Mouse (Mus musculus): ENCODE results near the gene Sun3.

The Sun3 gene

GRCm38 (mm10) chr11:8983237-8983861 lies 65.4 kb downstream of the Sun3 start:
- peak; percentile 36 for DNase-seq (ENCODE audit: low spot score)

DNA sequence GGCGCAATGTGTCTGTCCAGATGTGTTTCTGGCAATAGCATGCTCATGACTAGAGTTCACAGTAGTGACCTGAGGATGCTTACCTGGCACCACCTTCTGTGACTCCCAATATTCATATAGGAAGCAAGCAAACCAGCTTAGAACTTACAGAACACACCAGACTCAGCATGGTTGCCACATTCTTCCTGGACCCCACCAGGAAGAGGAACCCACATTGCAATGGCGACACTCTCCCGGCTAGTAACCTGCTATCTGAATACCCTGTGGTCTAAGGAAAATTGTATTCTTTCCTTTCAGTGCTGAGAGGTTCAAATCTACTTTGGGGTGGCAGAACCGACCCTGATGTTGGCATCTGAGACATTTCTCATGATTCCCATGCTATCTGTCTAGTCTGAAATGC lies 70.6 kb downstream of the Sun3 start:
- no peak for DNase-seq (ENCODE audit: low spot score)

GRCm38 (mm10) chr11:8973166-8973565 lies 75.6 kb downstream of the Sun3 start, which contains the start of gene Pkd1l1:
Gene Pkd1l1, minus strand, starts transcription at chr11:8973266.
- DNase-seq (ENCODE audit: low spot score): no peak

DNA sequence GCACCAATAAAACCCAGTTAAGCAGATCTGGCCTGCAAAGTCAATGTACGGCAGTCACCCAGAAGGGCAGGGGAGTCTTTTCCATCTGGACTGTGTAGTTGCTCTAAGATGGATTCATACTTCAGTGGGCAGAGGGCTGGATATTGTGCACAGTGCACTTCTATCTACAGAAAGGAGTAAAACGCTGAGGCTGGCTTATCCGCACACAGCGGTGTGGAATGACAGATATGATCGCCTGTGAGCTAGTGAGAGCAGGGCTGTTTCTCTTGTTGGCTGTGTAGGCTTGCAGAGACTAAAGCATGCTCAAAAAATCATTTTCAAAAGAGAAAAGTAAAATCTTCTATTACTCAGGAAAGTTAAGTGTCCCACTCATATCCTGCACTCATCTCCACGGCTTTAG lies 76.7 kb downstream of the Sun3 start:
- DNase-seq (ENCODE audit: low spot score): no peak

GRCm38 (mm10) chr11:8970509-8970908 lies 78.3 kb downstream of the Sun3 start:
- DNase-seq (ENCODE audit: low spot score): no peak

DNA sequence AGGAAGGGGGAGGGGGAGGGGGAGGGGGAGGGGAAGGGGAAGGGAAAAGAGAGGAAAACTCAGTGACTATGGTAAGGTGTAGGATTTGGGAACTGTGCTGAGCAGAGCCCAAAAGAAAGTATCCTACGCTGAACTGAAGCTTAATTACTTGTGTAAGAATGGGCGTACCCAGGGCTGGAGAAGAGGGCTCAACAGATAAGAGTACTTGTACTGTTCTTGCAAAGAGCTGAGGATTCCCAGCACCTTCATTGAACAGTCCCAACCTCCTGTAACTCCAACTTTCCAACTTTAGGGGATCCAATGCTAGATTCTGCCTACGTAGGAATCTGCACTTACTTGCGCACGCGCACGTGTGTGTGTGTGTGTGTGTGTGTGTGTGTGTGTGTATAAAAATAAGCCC lies 80.7 kb downstream of the Sun3 start:
- DNase-seq (ENCODE audit: low spot score): no peak

All from ovary, postnatal 10 days (tissue).